Mouse (Mus musculus) layer of hippocampus, adult 8-10 months (tissue): Measurements from ENCODE around the gene Fam107b. TPM values are rescaled to one million over a fixed set of nuclear protein-coding genes. Genes with fewer than 3 reads are reported as not detected.

Experiments
- DNase-seq, 2 experiments: peaks; one replicate each; pipeline ENCODE4 v3.0.0; 2022; ENCODE audit warnings: low spot score in 2 of 2
- total RNA-seq, 4 experiments: library from RNA; stranded (reverse); gene quantifications; 2 replicates each; pipeline ENCODE4 v1.2.4; 2022

The Fam107b gene
- total RNA-seq, 4 experiments from 2014 or later: 11.5 to 17.4 (median 13.9) TPM

GRCm38 (mm10) chr2:3773089-3773488 is 202.8 kb downstream of the Fam107b start:
- DNase-seq: no peak

- no peak for DNase-seq
Measured at GRCm38 (mm10) chr2:3775569-3775968, 205.3 kb downstream of the Fam107b start.

GRCm38 (mm10) chr2:3776045-3776444 is 205.8 kb downstream of the Fam107b start:
- DNase-seq: no peak

- DNase-seq: no peak
Measured at GRCm38 (mm10) chr2:3777696-3778095, 207.4 kb downstream of the Fam107b start.

- no peak for DNase-seq
Measured at GRCm38 (mm10) chr2:3785546-3785945, 215.3 kb downstream of the Fam107b start.

- DNase-seq: no peak
Measured at GRCm38 (mm10) chr2:3787752-3788423, 217.6 kb downstream of the Fam107b start.

GRCm38 (mm10) chr2:3788424-3788786 is 218.1 kb downstream of the Fam107b start:
- DNase-seq: no peak

- no peak for DNase-seq
Measured at GRCm38 (mm10) chr2:3796543-3796942, 226.3 kb downstream of the Fam107b start.

GRCm38 (mm10) chr2:3799767-3800554 is 229.7 kb downstream of the Fam107b start:
- DNase-seq: peak in 1 of 2 experiments; percentile 26

GRCm38 (mm10) chr2:3800555-3800878 is 230.2 kb downstream of the Fam107b start:
- no peak for DNase-seq

GRCm38 (mm10) chr2:3805742-3806141 is 235.5 kb downstream of the Fam107b start:
- no peak for DNase-seq

- DNase-seq: no peak
Measured at GRCm38 (mm10) chr2:3810321-3810720, 240.0 kb downstream of the Fam107b start.

- DNase-seq: peak; percentile 76
Measured at GRCm38 (mm10) chr2:3816142-3816609, 245.9 kb downstream of the Fam107b start.

GRCm38 (mm10) chr2:3817626-3818025 is 247.3 kb downstream of the Fam107b start:
- peak in 1 of 2 experiments; percentile 42 for DNase-seq

GRCm38 (mm10) chr2:3822483-3823455 is 252.5 kb downstream of the Fam107b start:
- DNase-seq: no peak

Other genes starting within 250 kb of the Fam107b start
- 10 to 100 TPM in 2 of 4 experiments, 1 to 10 TPM in 2; 8.3 to 14.4 (median 10.2) TPM for gene Rpp38, start 237.8 kb upstream of the Fam107b start, total RNA-seq
- 1 to 10 TPM in 3 of 4 experiments, under 1 TPM in 1; 0.68 to 2.0 (median 1.4) TPM for gene Acbd7, start 234.3 kb upstream of the Fam107b start, total RNA-seq
- gene Olah, start 173.3 kb upstream of the Fam107b start, total RNA-seq: not detected
- 1 to 10 TPM; 3.3 to 6.4 (median 4.4) TPM for gene Meig1, start 147.8 kb upstream of the Fam107b start, total RNA-seq
- 10 to 100 TPM; 10.6 to 18.3 (median 15.4) TPM for gene Dclre1c, start 146.4 kb upstream of the Fam107b start, total RNA-seq
- 1 to 10 TPM; 3.1 to 3.8 (median 3.6) TPM for gene Suv39h2, start 95.5 kb upstream of the Fam107b start, total RNA-seq
- 1 to 10 TPM; 5.3 to 7.3 (median 5.8) TPM for gene Gm45902, start 57.7 kb upstream of the Fam107b start, total RNA-seq
- gene Hspa14, start 57.7 kb upstream of the Fam107b start, total RNA-seq: 10 to 100 TPM; 47.6 to 56.3 (median 53.0) TPM
- gene Cdnf, start 57.5 kb upstream of the Fam107b start, total RNA-seq: 1 to 10 TPM in 2 of 4 experiments, under 1 TPM in 2; 0.83 to 3.2 (median 1.2) TPM